ENCODE assay signal across 8 mouse cellular contexts in genomic region chr8:94695341-94695993, GRCm38 (mm10). TPM values are rescaled to one million over a fixed set of nuclear protein-coding genes. Genes with fewer than 3 reads are reported as not detected.
DNase-seq lines count a peak whose midpoint lies in the region; ATAC-seq lines count a peak whose summit lies in the region.

No protein-coding gene starts in this region.

- no peak overlapping the region for H3K9ac ChIP-seq in heart, embryonic 11.5 days (ENCODE audit: low read depth, low read length)
- peak overlapping the region; percentile 47 for H3K9ac ChIP-seq in hindbrain, embryonic 15.5 days
- H3K9ac ChIP-seq in liver, embryonic 12.5 days, result no peak overlapping the region

- H3K36me3 ChIP-seq in heart, embryonic 11.5 days (ENCODE audit: control insufficient read depth, insufficient read depth, low read length), result no peaks in the 10 kb centered on the region
- no peaks in the 10 kb centered on the region for H3K36me3 ChIP-seq in hindbrain, embryonic 15.5 days
- H3K36me3 ChIP-seq in liver, embryonic 12.5 days, result no peaks in the 10 kb centered on the region
- no peaks in the 10 kb centered on the region for H3K36me3 ChIP-seq in splenic B cell, adult 2 months (ENCODE audit: control insufficient read depth, insufficient read depth, low read length, poor library complexity, severe bottlenecking)

- peaks cover 64% of the 10 kb centered on the region for H3K27me3 ChIP-seq in heart, embryonic 11.5 days (ENCODE audit: control insufficient read depth, insufficient read depth, low read length)
- peaks cover 54% of the 10 kb centered on the region for H3K27me3 ChIP-seq in hindbrain, embryonic 15.5 days
- peaks cover 91% of the 10 kb centered on the region for H3K27me3 ChIP-seq in liver, embryonic 12.5 days (replicated peaks)
- H3K27me3 ChIP-seq in splenic B cell, adult 2 months (ENCODE audit: control insufficient read depth, insufficient read depth, low read length, poor library complexity, severe bottlenecking), result no peaks in the 10 kb centered on the region

- no peak overlapping the region for H3K27ac ChIP-seq in heart, embryonic 11.5 days (ENCODE audit: low read depth, low read length)
- no peak overlapping the region for H3K27ac ChIP-seq in hindbrain, embryonic 15.5 days (replicated peaks)
- H3K27ac ChIP-seq in liver, embryonic 12.5 days, result no peak overlapping the region

- peak; percentile 55; the same call in 1 of the 2 replicates for ATAC-seq in heart, embryonic 11.5 days (replicated peaks; ENCODE audit: insufficient number of reproducible peaks, low FRiP score, low TSS enrichment)
- peak; percentile 57 for ATAC-seq in hindbrain, embryonic 15.5 days (ENCODE audit: low FRiP score, low read depth)
- ATAC-seq in liver, embryonic 12.5 days, result peak; percentile 49

- no peak for DNase-seq in heart, adult 8-10 months (ENCODE audit: low spot score)
- peak; percentile 14 for DNase-seq in embryo, embryonic 10.5 days (ENCODE audit: low spot score)
- DNase-seq in splenic B cell, adult 2 months (ENCODE audit: low read depth, low spot score), result peak; percentile 14
- DNase-seq in urinary bladder, postnatal 25 days (ENCODE audit: low spot score), result no peak
- no peak for DNase-seq in T-cell, adult 2 months (ENCODE audit: low spot score)

- H3K9me3 ChIP-seq in heart, embryonic 11.5 days (replicated peaks; ENCODE audit: control insufficient read depth, low read length), result no peaks in the 10 kb centered on the region
- H3K9me3 ChIP-seq in hindbrain, embryonic 15.5 days, result no peaks in the 10 kb centered on the region
- H3K9me3 ChIP-seq in liver, embryonic 12.5 days (replicated peaks), result no peaks in the 10 kb centered on the region

- H3K4me2 ChIP-seq in heart, embryonic 11.5 days, result peak overlapping the region; percentile 77
- H3K4me2 ChIP-seq in hindbrain, embryonic 15.5 days, result peak overlapping the region; percentile 84
- peak overlapping the region; percentile 62 for H3K4me2 ChIP-seq in liver, embryonic 12.5 days

- WGBS in heart, embryonic 11.5 days (ENCODE audit: insufficient replicate concordance), result under 1% methylated on average over 31 of the region's 31 CpGs
- WGBS in hindbrain, embryonic 15.5 days, result under 1% methylated on average over 31 of the region's 31 CpGs
- WGBS in liver, embryonic 12.5 days (ENCODE audit: insufficient replicate concordance), result under 1% methylated on average over 31 of the region's 31 CpGs

- H3K4me3 ChIP-seq in heart, embryonic 11.5 days (ENCODE audit: low read depth, low read length), result peak overlapping the region; percentile 43
- peak overlapping the region; percentile 49 for H3K4me3 ChIP-seq in hindbrain, embryonic 15.5 days
- peak overlapping the region; percentile 45 for H3K4me3 ChIP-seq in liver, embryonic 12.5 days

- H3K4me1 ChIP-seq in heart, embryonic 11.5 days (ENCODE audit: control insufficient read depth, insufficient read depth, low read length), result peaks cover 7% of the 10 kb centered on the region; the same call in 1 of the 2 replicates
- peaks cover 24% of the 10 kb centered on the region for H3K4me1 ChIP-seq in hindbrain, embryonic 15.5 days (replicated peaks)
- peaks cover 15% of the 10 kb centered on the region for H3K4me1 ChIP-seq in liver, embryonic 12.5 days

RNA-seq across cellular contexts. Expression of gene Pllp, which starts 0.6 kb away (rescaled TPM):
- polyA plus RNA-seq in heart, embryonic 11.5 days (2014; fragmentation: Nextera tagmentation; extraction: Ambion mirVana), result not detected in 2 replicates
- total RNA-seq in heart, adult 8-10 months (2022), result under 1 TPM in 2 of 4 experiments, not detected in 2; 0.63 to 0.69 TPM
- 1.7 and 2.4 TPM in 2 replicates for polyA plus RNA-seq in hindbrain, embryonic 15.5 days (2015; fragmentation: Nextera tagmentation; extraction: Ambion mirVana)
- polyA plus RNA-seq in liver, embryonic 12.5 days (2016; fragmentation: Nextera tagmentation; extraction: Ambion mirVana), result 1.4 TPM in 2 replicates

RNA-seq across cellular contexts. Expression of gene Arl2bp, which starts 29.1 kb away (rescaled TPM):
- 44.2 and 65.2 TPM in 2 replicates for polyA plus RNA-seq in heart, embryonic 11.5 days (2014; fragmentation: Nextera tagmentation; extraction: Ambion mirVana)
- total RNA-seq in heart, adult 8-10 months (2022), result 100 to 1,000 TPM in 2 of 4 experiments, 10 to 100 TPM in 2; 83.0 to 101 (median 92.4) TPM
- polyA plus RNA-seq in hindbrain, embryonic 15.5 days (2015; fragmentation: Nextera tagmentation; extraction: Ambion mirVana), result 183 and 186 TPM in 2 replicates
- polyA plus RNA-seq in liver, embryonic 12.5 days (2016; fragmentation: Nextera tagmentation; extraction: Ambion mirVana), result 42.3 and 44.9 TPM in 2 replicates

RNA-seq across cellular contexts. Expression of gene Ccl22, which starts 49.9 kb away (rescaled TPM):
- polyA plus RNA-seq in heart, embryonic 11.5 days (2014; fragmentation: Nextera tagmentation; extraction: Ambion mirVana), result not detected in 2 replicates
- not detected for total RNA-seq in heart, adult 8-10 months (2022)
- not detected in 2 replicates for polyA plus RNA-seq in hindbrain, embryonic 15.5 days (2015; fragmentation: Nextera tagmentation; extraction: Ambion mirVana)
- 0.07 and 0.23 TPM in 2 replicates for polyA plus RNA-seq in liver, embryonic 12.5 days (2016; fragmentation: Nextera tagmentation; extraction: Ambion mirVana)

Comparison
In these comparisons a context has a peak if more than half of its experiments do, and no peak if none do; other contexts are left out.
1. DNase-seq: peak in embryo, embryonic 10.5 days (single experiment) and splenic B cell, adult 2 months (single experiment); none in heart, adult 8-10 months (single experiment), urinary bladder, postnatal 25 days (single experiment) and T-cell, adult 2 months (single experiment).
2. Peak in every context shown above with its lines, with median percentiles within 50 percentile points of each other: ATAC-seq, H3K4me2 ChIP-seq and H3K4me3 ChIP-seq.